Mouse (Mus musculus): ENCODE data around the gene Inafm1. TPM values are rescaled to one million over a fixed set of nuclear protein-coding genes. Genes with fewer than 3 reads are reported as not detected.
A peak's percentile ranks its signal among the peaks of the same experiment; 100 is the strongest.

The Inafm1 gene
- total and polyA plus RNA-seq, 3 experiments = 1.5 to 9.5 (median 7.4) TPM

- Histone ChIP-seq H3K9me3 (replicated peaks; ENCODE audit: low read length) (no peaks in the 10 kb centered on the region), H3K27ac (ENCODE audit: insufficient read depth, low read depth) (no peak overlapping the region), H3K4me2 (ENCODE audit: insufficient read depth, low read depth, poor library complexity, severe bottlenecking) (no peak overlapping the region), H3K9ac (ENCODE audit: insufficient read depth, low read depth) (no peak overlapping the region), H3K4me3 (replicated peaks in 1 of 3; ENCODE audit: low read depth in 2 of 3, low read length in 2 of 3, poor library complexity in 1 of 3) (no peak overlapping the region), H3K4me1 (ENCODE audit: control insufficient read depth in 1 of 2, insufficient read depth in 2 of 2) (peaks cover 4 to 9% of the 10 kb centered on the region in 2 experiments; a peak in 3 of 4 replicates), H3K79me2 (replicated peaks; ENCODE audit: control insufficient read depth, extremely low read depth, insufficient read depth, poor library complexity, severe bottlenecking) (no peaks in the 10 kb centered on the region), H3K27me3 (replicated peaks) (no peaks in the 10 kb centered on the region), H3K36me3 (replicated peaks in 1 of 2; ENCODE audit: control insufficient read depth in 1 of 2, insufficient read depth in 1 of 2, low read length in 1 of 2) (no peaks in the 10 kb centered on the region)
- in situ Hi-C loops (cut with MboI; ENCODE audit: low pct_ligation_motif_present, low pct_unique_long_range_greater_than_20kb, low sequenced_read_pairs) (loop anchor here (25.0 kb wide), 1 partner anchor 201 kb away; the partner anchor contains the start of gene Zfp541), dilution Hi-C loops (cut with MboI; ENCODE audit: extremely low pct_ligation_motif_present, extremely low pct_unique_long_range_greater_than_20kb, low sequenced_read_pairs) (no loop called here)
- DNase-seq (ENCODE audit: extremely low read depth) = peak; percentile 87
- no peak for TF ChIP-seq CHD1 (IDR thresholded peaks at IDR 0.05; ENCODE audit: low read depth, low read length)
- no peak for TF ChIP-seq SIN3A (IDR thresholded peaks at IDR 0.05; ENCODE audit: low read length)
- TF ChIP-seq SMC3 (IDR thresholded peaks at IDR 0.05; ENCODE audit: low read depth, low read length) = peak; percentile 87
- peak; percentile 67 to 90 for TF ChIP-seq CTCF (conservative IDR thresholded peaks at IDR 0.05 in 1 of 2, IDR thresholded peaks at IDR 0.05 in 1 of 2; ENCODE audit: low read depth in 2 of 2, low read length in 2 of 2)
- no peak for TF ChIP-seq ZMIZ1 (IDR thresholded peaks at IDR 0.05; ENCODE audit: low read depth, low read length)
- no peak for TF ChIP-seq NELFE (IDR thresholded peaks at IDR 0.05; ENCODE audit: low read depth, low read length)
- peak; percentile 6 for TF ChIP-seq ZNF384 (IDR thresholded peaks at IDR 0.05; ENCODE audit: low read depth, low read length)
- 0 out of 2 replicates have a peak, but pooled peaks have one; percentile 25 for TF ChIP-seq IRF4 (IDR thresholded peaks at IDR 0.05; ENCODE audit: low read depth, low read length)
- no peak for TF ChIP-seq MAX (IDR thresholded peaks at IDR 0.05; ENCODE audit: low read length)
- TF ChIP-seq ZC3H11A (IDR thresholded peaks at IDR 0.05; ENCODE audit: low read depth, low read length) = peak; percentile 15; the same call in 1 of the 2 replicates
- TF ChIP-seq MAZ (IDR thresholded peaks at IDR 0.05; ENCODE audit: low read depth, low read length) = 0 out of 2 replicates have a peak, but pooled peaks have one; percentile 58
- peak; percentile 82 for TF ChIP-seq RAD21 (IDR thresholded peaks at IDR 0.05; ENCODE audit: low read depth, low read length)
These were observed 10.2 kb downstream of the Inafm1 start for GRCm38 (mm10) chr7:16263015-16263787.

GRCm38 (mm10) chr7:16261097-16261496 is 12.3 kb downstream of the Inafm1 start:
- Histone ChIP-seq H3K79me2 (replicated peaks; ENCODE audit: control insufficient read depth, extremely low read depth, insufficient read depth, poor library complexity, severe bottlenecking) (no peaks in the 10 kb centered on the region), H3K4me1 (ENCODE audit: control insufficient read depth in 1 of 2, insufficient read depth in 2 of 2) (peaks cover 4 to 16% of the 10 kb centered on the region in 2 experiments; a peak in 3 of 4 replicates), H3K36me3 (replicated peaks in 1 of 2; ENCODE audit: control insufficient read depth in 1 of 2, insufficient read depth in 1 of 2, low read length in 1 of 2) (no peaks in the 10 kb centered on the region), H3K9ac (ENCODE audit: insufficient read depth, low read depth) (no peak overlapping the region), H3K27ac (ENCODE audit: insufficient read depth, low read depth) (no peak overlapping the region), H3K4me2 (ENCODE audit: insufficient read depth, low read depth, poor library complexity, severe bottlenecking) (no peak overlapping the region), H3K4me3 (replicated peaks in 1 of 3; ENCODE audit: low read depth in 2 of 3, low read length in 2 of 3, poor library complexity in 1 of 3) (no peak overlapping the region), H3K27me3 (replicated peaks) (no peaks in the 10 kb centered on the region), H3K9me3 (replicated peaks; ENCODE audit: low read length) (no peaks in the 10 kb centered on the region)
- no peak for DNase-seq (ENCODE audit: extremely low read depth)
- TF ChIP-seq CTCF (conservative IDR thresholded peaks at IDR 0.05 in 1 of 2, IDR thresholded peaks at IDR 0.05 in 1 of 2; ENCODE audit: low read depth in 2 of 2, low read length in 2 of 2) (no peak), NRF1 (IDR thresholded peaks at IDR 0.05; ENCODE audit: low read depth, low read length) (no peak), CHD2 (IDR thresholded peaks at IDR 0.05; ENCODE audit: low read length) (no peak), ELF1 (IDR thresholded peaks at IDR 0.05; ENCODE audit: low read depth, low read length) (no peak), ZMIZ1 (IDR thresholded peaks at IDR 0.05; ENCODE audit: low read depth, low read length) (no peak), IRF4 (IDR thresholded peaks at IDR 0.05; ENCODE audit: low read depth, low read length) (no peak), SMC3 (IDR thresholded peaks at IDR 0.05; ENCODE audit: low read depth, low read length) (no peak), USF2 (conservative IDR thresholded peaks at IDR 0.05; ENCODE audit: low read depth, low read length) (no peak), ETS1 (conservative IDR thresholded peaks at IDR 0.05; ENCODE audit: low read depth, low read length) (no peak), POLR2AphosphoS2 (IDR thresholded peaks at IDR 0.05; ENCODE audit: low read depth, low read length) (no peak), TCF12 (IDR thresholded peaks at IDR 0.05; ENCODE audit: low read depth, low read length) (no peak), RAD21 (IDR thresholded peaks at IDR 0.05; ENCODE audit: low read depth, low read length) (no peak), ZC3H11A (IDR thresholded peaks at IDR 0.05; ENCODE audit: low read depth, low read length) (no peak), BHLHE40 (IDR thresholded peaks at IDR 0.05; ENCODE audit: low read depth, low read length) (no peak), NELFE (IDR thresholded peaks at IDR 0.05; ENCODE audit: low read depth, low read length) (no peak), MAX (IDR thresholded peaks at IDR 0.05; ENCODE audit: low read length) (no peak), E2F4 (IDR thresholded peaks at IDR 0.05; ENCODE audit: insufficient replicate concordance, low read depth, low read length) (no peak), JUND (conservative IDR thresholded peaks at IDR 0.05; ENCODE audit: low read depth, low read length) (no peak), MAZ (IDR thresholded peaks at IDR 0.05; ENCODE audit: low read depth, low read length) (no peak), POLR2A (IDR thresholded peaks at IDR 0.05; ENCODE audit: low read depth, low read length) (no peak)
- in situ Hi-C loops (cut with MboI; ENCODE audit: low pct_ligation_motif_present, low pct_unique_long_range_greater_than_20kb, low sequenced_read_pairs) = loop anchor here (25.0 kb wide), 1 partner anchor 199 kb away; the partner anchor contains the start of gene Zfp541
- dilution Hi-C loops (cut with MboI; ENCODE audit: extremely low pct_ligation_motif_present, extremely low pct_unique_long_range_greater_than_20kb, low sequenced_read_pairs) = no loop called here
